Mouse (Mus musculus) small intestine, adult 2 months (tissue): ENCODE data around the gene Gpatch2l. TPM values are rescaled to one million over a fixed set of nuclear protein-coding genes. Genes with fewer than 3 reads are reported as not detected.

Experiments
- H3K27ac ChIP-seq: fragments of 200-500 bp; 2 replicates; pipeline ENCODE4 v1.5.1; 2012; ENCODE audit warnings: low read depth, low read length, control low read depth, inconsistent platforms; ENCODE audit not compliant: insufficient read depth
- H3K27me3 ChIP-seq: fragments of 200-500 bp; 2 replicates; pipeline ENCODE4 v1.6.1; 2012; ENCODE audit warnings: mild to moderate bottlenecking, moderate library complexity, low read length, inconsistent platforms; ENCODE audit not compliant: control insufficient read depth, insufficient read depth
- H3K36me3 ChIP-seq: fragments of 200-500 bp; 2 replicates; pipeline ENCODE4 v1.6.1; 2012; ENCODE audit warnings: mild to moderate bottlenecking, low read length, control low read depth, inconsistent platforms; ENCODE audit not compliant: control insufficient read depth, insufficient read depth
- H3K4me1 ChIP-seq: fragments of 200-500 bp; 2 replicates; pipeline ENCODE4 v1.6.1; 2012; ENCODE audit warnings: low read length, inconsistent platforms, mixed read lengths; ENCODE audit not compliant: control insufficient read depth, insufficient read depth, insufficient read length
- H3K4me3 ChIP-seq: fragments of 200-500 bp; 2 replicates; pipeline ENCODE4 v1.5.1; 2012; ENCODE audit warnings: low read depth, mild to moderate bottlenecking, control low read depth, inconsistent platforms, low read length, moderate library complexity
- CTCF ChIP-seq: fragments of 200-500 bp; IDR thresholded peaks from 2 replicates; pipeline ENCODE4 v1.5.1; 2012; ENCODE audit warnings: low read depth, mild to moderate bottlenecking, control low read depth, inconsistent platforms, low read length, moderate library complexity, mixed read lengths; ENCODE audit not compliant: insufficient replicate concordance, insufficient read length; ENCODE audit errors: extremely low read depth
- POLR2A ChIP-seq: fragments of 200-500 bp; IDR thresholded peaks from 2 replicates; pipeline ENCODE4 v1.6.1; 2012; ENCODE audit warnings: low read depth, mild to moderate bottlenecking, control low read depth, inconsistent platforms, low read length, moderate library complexity
- WGBS: fragments of 180-500 bp; shearing (Covaris S2); methylation state at CpG from one replicate; pipeline ENCODE4 v1.1.7; 2018; 5-methylcytosine and 5-hydroxymethylcytosine counted together
- polyA plus RNA-seq: library from polyadenylated mRNA; depleted of rRNA; stranded (reverse); fragments of >200 nt; gene quantifications from 2 replicates; pipeline ENCODE4 v1.2.3, GENCODE M21; 2012

Gpatch2l gene
- polyA plus RNA-seq, 1 experiment = 4.3 TPM

- H3K27ac ChIP-seq = no peak overlapping the region
- no peak for TF ChIP-seq CTCF
- TF ChIP-seq POLR2A = no peak
- H3K4me1 ChIP-seq = no peaks in the 10 kb centered on the region; the same call in 1 of the 2 replicates
- 57% methylated on average over 4 of the region's 4 CpGs for WGBS
- no peak overlapping the region for H3K4me3 ChIP-seq
- peaks cover 6% of the 10 kb centered on the region for H3K36me3 ChIP-seq
- H3K27me3 ChIP-seq = no peaks in the 10 kb centered on the region
These were observed 8.5 kb downstream of the Gpatch2l start for GRCm38 (mm10) chr12:86250183-86250582.

- no peak for TF ChIP-seq POLR2A
- no peak for TF ChIP-seq CTCF
- 94% methylated on average over 7 of the region's 7 CpGs for WGBS
- H3K4me1 ChIP-seq = no peaks in the 10 kb centered on the region
- peaks cover 12% of the 10 kb centered on the region for H3K36me3 ChIP-seq
- no peak overlapping the region for H3K27ac ChIP-seq
- no peak overlapping the region for H3K4me3 ChIP-seq
- no peaks in the 10 kb centered on the region for H3K27me3 ChIP-seq
These were observed 13.3 kb downstream of the Gpatch2l start for GRCm38 (mm10) chr12:86254910-86255309.

- no peak overlapping the region for H3K4me3 ChIP-seq
- H3K27ac ChIP-seq = no peak overlapping the region
- TF ChIP-seq CTCF (no peak), POLR2A (no peak)
- 72% methylated on average over 9 of the region's 9 CpGs for WGBS
- peaks cover 39% of the 10 kb centered on the region for H3K36me3 ChIP-seq
- H3K4me1 ChIP-seq = peaks cover 13% of the 10 kb centered on the region; the same call in 1 of the 2 replicates
- no peaks in the 10 kb centered on the region for H3K27me3 ChIP-seq
These were observed 30.0 kb downstream of the Gpatch2l start for GRCm38 (mm10) chr12:86271626-86272025.

GRCm38 (mm10) chr12:86274246-86274645 lies 32.6 kb downstream of the Gpatch2l start:
- H3K27ac ChIP-seq = no peak overlapping the region
- H3K4me3 ChIP-seq = no peak overlapping the region
- H3K27me3 ChIP-seq = no peaks in the 10 kb centered on the region
- H3K4me1 ChIP-seq = peaks cover 13% of the 10 kb centered on the region; the same call in 1 of the 2 replicates
- 21% methylated on average over 2 of the region's 2 CpGs for WGBS
- peaks cover 28% of the 10 kb centered on the region for H3K36me3 ChIP-seq
- TF ChIP-seq CTCF (no peak), POLR2A (no peak)

GRCm38 (mm10) chr12:86275731-86276130 lies 34.1 kb downstream of the Gpatch2l start:
- peaks cover 13% of the 10 kb centered on the region; the same call in 1 of the 2 replicates for H3K4me1 ChIP-seq
- TF ChIP-seq CTCF (no peak), POLR2A (no peak)
- H3K27ac ChIP-seq = no peak overlapping the region
- H3K4me3 ChIP-seq = no peak overlapping the region
- WGBS = 75% methylated on average over 3 of the region's 3 CpGs
- no peaks in the 10 kb centered on the region for H3K27me3 ChIP-seq
- H3K36me3 ChIP-seq = peaks cover 20% of the 10 kb centered on the region

- H3K27me3 ChIP-seq = no peaks in the 10 kb centered on the region
- no peak overlapping the region for H3K4me3 ChIP-seq
- peaks cover 13% of the 10 kb centered on the region; the same call in 1 of the 2 replicates for H3K4me1 ChIP-seq
- no peak for TF ChIP-seq CTCF
- no peak for TF ChIP-seq POLR2A
- no peak overlapping the region for H3K27ac ChIP-seq
- H3K36me3 ChIP-seq = peaks cover 15% of the 10 kb centered on the region
- 50% methylated on average over 2 of the region's 2 CpGs for WGBS
These were observed 34.8 kb downstream of the Gpatch2l start for GRCm38 (mm10) chr12:86276463-86276862.

- H3K36me3 ChIP-seq = peaks cover 14% of the 10 kb centered on the region
- H3K27ac ChIP-seq = no peak overlapping the region
- H3K4me1 ChIP-seq = peaks cover 13% of the 10 kb centered on the region; the same call in 1 of the 2 replicates
- 59% methylated on average over 5 of the region's 5 CpGs for WGBS
- no peak for TF ChIP-seq CTCF
- H3K4me3 ChIP-seq = no peak overlapping the region
- no peaks in the 10 kb centered on the region for H3K27me3 ChIP-seq
These were observed 35.2 kb downstream of the Gpatch2l start for GRCm38 (mm10) chr12:86276895-86277294.

GRCm38 (mm10) chr12:86280000-86280399 lies 38.3 kb downstream of the Gpatch2l start:
- 87% methylated on average over 10 of the region's 10 CpGs for WGBS
- no peak overlapping the region for H3K27ac ChIP-seq
- no peaks in the 10 kb centered on the region for H3K27me3 ChIP-seq
- peaks cover 27% of the 10 kb centered on the region for H3K36me3 ChIP-seq
- H3K4me1 ChIP-seq = peaks cover 5% of the 10 kb centered on the region; the same call in 1 of the 2 replicates
- no peak overlapping the region for H3K4me3 ChIP-seq
- TF ChIP-seq POLR2A (no peak), CTCF (no peak)
